Mouse (Mus musculus) lung, postnatal 4 days (tissue): Measurements from ENCODE around the gene Bmp5.
"Not testable (repeated sequence)": the region's sequence is repeated elsewhere in the genome, so short reads cannot be mapped to it uniquely, and the experiment has no call there.

ENCODE experiments used
- DNase-seq, 2 experiments: peaks; one replicate each; pipeline ENCODE4 v3.0.0; 2021

The Bmp5 gene

DNA sequence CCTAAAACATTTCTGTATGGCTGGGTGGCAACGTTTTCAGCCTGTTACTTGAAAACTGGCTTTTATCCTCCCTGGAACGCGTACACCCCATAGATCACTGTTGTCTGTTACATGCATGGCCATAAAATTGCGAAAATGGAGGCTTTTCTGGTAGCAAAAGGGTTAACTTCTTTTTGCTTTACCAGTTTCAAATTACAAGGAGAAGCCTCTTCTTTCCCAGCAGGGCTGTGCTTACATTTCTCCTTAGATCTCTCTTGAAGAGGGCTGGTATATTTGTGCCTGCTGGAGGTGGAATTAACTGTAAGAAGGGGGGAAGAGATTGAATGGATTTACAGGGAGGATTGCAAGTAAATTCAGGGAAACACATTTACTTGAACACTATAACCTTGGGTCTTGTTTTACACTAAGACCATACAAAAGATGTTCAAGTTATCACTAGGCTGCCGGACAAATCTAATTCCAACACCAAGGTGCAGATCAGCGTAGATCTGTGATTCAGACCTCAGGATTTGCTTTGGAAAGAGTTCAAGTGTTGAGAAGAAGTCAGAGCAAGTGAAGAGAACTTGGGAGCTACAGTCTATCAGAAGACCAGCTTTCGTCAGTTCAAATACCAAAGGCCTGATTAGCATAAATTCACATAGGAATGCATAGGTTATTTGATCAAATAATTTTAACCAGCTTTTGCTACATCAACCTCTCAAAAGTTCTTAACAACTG lies at the start of gene Bmp5:
TSS of gene Bmp5 (plus strand) at position 236 of the 717 bp plus-strand sequence.
- DNase-seq, result no peak

DNA sequence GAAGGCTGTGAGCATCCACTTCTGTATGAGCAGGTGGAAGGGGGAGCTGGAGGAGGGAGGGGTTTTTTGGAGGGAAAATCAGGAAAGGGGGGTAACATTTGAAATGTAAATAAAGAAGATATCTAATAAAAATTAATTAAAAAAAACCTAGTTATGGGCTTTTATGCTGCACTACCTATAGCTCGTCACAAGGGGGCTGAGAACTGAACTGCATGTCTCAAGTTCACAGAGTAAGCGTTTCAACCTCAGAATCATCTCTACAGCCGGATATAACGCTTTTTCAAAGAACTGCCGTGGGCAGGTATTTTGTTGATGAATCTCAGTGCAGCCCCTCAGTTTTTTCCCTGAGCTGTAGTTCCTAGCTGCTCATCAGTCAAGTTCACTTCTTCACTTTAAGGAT lies 15.1 kb upstream of the Bmp5 start:
- no peak for DNase-seq

DNA sequence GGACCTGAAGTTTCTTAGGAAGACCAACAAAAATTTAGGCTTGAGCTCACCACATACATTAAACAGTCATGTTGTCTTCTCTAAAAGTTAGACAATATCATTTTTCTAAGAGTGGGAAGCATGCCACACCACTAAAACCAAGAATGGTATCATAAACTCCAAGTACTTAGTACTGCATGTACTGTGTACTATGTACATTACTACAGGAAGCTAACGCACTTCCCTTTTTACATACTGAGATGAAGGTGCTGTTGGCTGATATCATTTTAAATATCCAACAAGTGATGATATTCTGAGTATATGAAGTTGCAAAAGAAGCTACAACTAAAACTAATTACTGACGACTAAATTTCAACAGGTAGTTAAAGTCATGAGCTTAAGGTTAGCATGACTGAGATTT lies 13.6 kb upstream of the Bmp5 start:
- DNase-seq, result no peak

DNA sequence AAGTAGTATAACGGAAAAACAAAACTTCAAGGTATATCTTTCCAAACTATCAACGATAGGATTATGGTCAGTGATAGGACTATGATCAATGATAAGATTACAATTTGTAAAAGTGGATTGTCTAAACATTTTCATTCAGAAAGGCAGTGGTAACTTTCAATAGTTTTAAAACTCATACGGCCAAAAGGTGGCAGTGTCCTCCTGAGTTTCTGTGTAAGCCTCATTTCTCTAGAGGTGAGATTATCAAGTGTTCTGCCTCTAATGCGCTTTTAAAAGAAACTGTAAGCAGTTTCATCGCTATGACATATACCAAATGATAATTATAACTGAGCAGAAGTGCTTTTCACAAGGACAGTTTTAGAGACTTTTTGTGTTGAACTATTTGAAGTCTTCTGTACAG lies 12.7 kb upstream of the Bmp5 start:
- no peak for DNase-seq

DNA sequence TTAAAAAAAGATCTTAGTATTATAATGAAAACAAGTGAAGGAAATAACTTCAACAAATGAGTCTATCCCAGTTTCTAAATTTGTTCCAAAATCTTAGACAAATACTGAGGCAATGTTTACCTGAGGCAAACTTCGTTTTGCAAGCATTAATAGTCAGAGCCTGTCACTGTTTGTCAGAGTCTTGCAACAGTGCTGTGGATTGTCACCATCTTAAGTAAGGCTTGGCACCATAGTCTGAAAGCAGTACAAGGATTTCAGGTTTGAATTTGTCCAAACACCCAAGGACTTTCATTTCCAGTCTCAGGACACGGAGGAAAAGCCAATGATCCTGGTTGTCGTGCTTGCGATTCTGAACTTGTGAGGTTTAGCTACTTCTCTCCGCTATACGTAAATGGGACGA lies 10.4 kb upstream of the Bmp5 start:
- no peak for DNase-seq

DNA sequence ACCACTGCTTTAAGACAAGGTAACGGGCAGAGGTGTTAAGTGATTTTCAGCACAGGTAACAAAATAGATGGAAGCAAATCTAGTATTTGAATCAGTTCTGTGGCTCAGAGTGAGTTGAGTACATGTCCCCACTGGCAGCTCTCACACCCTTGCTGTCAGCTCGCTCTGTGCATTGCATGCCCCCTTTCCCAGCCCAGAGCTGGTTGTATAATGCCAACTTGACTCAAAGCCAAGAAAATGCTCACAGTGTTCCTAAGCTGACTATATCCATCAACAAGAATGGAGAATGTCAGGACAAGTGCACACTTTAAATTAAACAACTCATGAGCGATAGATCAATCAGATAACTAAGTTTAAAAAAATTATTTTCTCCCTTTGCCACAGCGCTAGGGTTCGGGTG lies 8.6 kb upstream of the Bmp5 start:
- no peak for DNase-seq

DNA sequence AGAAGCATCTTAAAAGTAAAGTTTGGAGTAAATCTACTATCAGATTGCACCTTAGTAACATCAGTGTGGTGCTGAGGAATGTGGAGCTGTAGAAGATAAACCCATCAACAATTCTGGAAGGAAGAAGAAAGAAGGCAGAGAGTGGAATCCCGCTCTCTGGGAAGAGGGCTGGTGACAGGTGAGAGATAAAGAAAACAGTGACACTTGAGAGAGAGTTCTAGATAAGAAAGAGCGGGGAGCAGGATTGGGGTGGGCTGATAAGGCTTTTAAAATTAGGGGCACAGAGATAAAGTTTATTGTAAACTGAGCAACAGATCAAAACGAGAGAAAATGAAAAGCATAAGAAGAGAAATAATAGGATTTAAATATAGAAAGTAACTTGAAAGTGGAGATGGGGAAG lies 6.1 kb upstream of the Bmp5 start:
- no peak for DNase-seq

DNA sequence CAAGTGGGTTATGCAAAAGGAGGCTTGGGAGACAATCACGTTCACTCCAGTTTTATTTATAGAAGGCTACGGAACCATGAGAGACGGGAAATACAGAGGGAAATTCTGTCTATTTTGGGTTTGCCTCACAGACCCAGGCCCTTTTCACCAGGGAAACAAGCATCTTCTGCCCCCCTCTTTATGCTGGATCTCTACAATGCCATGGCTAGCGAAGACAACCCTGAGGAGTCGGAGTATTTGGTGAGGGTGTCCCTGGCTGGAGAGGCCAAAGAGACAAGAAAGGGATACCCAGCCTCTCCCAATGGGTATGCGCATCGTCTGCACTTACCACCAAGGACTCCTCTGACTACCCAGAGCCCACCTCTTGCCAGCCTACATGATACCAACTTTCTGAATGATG lies 989 bp downstream of the Bmp5 start:
- peak in 1 of 2 experiments; percentile 18 for DNase-seq

DNA sequence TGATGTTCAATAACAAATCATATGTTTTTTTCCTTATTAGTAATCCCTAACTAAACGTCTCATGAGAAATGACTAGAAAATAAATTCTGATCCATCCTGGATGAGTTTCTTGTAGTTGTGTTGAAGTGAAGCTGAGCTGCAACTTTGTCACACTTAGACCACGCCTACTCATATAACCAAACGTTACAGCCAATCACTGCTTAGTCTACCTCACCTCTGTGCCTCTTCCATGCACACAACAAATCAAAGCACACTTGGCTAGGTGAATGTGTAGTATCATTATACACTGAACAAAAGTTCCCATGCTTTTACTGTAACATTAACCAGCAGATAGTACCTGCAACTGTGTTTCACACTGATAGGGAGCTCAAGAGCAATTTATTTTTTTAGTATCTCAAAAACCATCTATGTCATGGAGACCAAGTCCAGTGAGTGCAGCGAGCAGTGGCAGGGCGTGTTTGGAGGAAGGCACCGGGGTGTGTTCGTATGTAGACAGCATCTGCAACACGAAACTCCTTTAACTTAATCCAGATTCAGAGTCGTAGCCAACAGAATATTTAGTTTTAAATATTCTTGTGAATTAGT lies 3.7 kb downstream of the Bmp5 start:
- DNase-seq, result peak in 1 of 2 experiments; percentile 31

DNA sequence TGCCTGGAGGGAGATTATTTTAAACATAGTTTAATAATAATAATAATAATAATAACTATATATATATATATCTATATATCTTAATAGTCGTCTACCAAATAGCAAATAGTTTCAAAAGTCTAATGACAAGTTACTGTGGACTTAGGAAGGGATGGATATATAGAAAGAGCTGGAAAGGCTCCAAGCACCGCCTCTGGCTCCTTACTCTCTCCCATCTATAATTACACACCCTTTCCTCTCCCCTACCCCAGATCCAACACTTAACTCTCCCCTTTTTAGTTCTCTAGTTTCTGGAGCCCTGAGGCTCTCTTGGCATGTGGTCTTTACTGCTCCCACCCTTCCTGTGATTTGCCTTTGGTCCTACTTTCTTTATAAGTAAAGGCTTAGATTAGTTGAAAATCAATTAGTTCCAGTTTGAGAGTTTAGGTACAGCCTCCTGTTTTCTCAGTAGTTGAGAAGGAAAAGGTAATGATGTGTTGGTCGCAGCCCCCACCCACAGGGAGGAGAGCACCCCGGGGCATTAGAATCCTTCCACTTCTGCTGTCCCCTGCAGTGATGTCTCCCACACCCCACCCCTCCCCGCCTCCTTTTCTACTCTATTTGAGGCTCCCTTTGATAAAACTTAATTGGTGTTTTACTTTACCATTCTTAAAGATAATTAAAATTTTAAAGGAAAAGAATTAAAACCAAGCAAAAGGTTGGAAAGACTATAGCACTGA lies 5.6 kb downstream of the Bmp5 start:
- DNase-seq, result no peak

DNA sequence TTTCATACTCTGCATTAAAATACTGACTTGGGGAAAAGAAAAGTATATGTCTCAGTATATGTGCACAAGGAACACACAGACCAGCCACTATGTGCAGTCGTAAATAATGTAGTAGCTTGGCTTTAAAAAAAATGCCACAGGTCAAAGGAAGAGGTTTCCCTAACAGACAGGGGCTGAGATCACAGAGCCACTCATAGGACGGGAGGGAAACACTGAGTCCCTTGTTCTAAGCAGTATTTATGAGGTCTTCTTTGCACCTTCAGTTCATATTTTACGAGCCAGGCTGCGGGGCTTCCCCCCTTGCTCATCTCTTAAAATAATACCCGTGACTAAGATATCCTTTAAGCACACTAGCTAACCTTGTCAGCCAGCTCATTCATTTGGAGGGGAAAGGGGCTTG lies 6.4 kb downstream of the Bmp5 start:
- DNase-seq, result no peak

DNA sequence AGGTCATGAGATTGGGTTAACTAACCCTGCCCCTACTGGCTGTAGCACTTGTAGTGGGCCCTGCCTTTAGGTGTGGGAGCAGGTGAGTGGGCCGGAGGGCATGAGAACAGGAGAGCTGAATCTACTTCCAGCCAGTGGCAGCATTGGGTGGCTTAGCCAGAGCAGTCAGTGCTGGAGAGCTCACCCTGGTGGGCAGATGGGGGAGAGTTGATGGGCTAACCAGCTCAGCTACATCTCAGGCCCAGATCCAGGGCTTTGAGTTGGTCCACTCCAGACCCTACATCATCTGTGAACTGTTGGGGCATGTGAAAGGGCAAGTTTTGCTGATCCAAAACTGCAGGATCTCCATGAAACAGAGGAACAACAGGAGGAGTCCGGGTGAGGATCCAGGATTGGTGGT lies 8.4 kb downstream of the Bmp5 start:
- DNase-seq, result no peak

DNA sequence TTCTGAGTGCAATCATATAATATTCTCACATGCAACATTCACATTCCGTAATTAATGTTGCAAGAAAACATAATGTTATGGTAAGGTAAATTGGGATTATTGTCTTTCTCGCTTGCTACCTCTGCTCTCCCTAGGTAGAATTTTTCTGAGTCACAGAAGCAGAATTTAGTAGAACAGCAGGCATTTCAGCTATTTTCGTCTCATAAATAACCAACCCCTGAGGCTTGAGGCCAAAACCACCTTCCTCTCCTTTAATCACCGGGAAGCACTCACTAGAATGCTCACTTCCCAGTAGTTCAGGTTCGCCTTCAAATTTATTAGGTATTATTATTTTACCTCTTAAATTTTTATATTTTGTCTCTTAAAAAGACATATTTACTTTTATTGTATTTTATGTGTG lies 10.8 kb downstream of the Bmp5 start:
- no peak for DNase-seq

DNA sequence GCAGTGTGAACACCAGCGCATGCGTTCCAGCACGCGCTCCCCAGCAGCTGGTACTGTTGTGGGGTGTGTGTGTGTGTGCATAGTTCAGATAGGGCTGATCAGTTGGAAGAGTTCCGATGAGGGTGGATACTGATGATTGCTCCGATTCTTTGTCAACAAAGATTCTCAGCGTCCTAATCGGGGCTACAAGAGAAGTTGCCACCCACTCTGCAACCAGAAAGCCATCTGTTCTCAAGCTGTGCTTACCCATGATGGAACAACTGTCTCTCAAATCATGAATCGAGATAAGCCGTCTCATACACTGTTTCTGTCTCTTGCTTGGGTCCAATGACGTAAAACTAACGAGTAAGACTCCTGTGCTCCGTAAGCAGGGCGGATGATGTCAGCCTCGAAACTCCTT lies 12.0 kb downstream of the Bmp5 start:
- no peak for DNase-seq

DNA sequence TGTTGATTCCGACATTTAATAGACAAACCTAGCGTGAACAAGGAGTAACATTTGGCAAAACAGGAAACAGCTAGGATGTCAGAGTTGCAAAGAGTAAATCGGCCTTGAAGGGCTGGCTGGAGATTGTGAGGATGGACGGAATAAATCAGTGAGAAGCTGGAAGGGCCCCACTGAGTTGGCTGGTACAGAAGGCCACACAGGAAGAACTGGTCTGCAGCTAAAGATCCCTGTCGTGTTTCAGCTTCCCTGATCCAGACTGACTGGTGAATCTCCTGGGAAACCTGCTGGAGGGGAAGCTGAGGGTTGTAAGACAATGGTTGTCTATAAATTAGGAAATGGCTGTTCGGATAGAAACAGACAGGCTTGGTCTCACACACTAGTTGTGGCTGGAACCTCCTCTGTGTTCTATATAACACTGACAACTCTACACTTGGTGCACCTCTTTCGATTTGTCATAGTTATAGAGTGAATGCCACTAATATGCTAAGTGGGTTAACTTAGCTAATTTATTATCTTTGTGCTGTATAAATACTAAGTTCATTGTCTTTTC lies 14.8 kb downstream of the Bmp5 start:
- DNase-seq, result no peak

DNA sequence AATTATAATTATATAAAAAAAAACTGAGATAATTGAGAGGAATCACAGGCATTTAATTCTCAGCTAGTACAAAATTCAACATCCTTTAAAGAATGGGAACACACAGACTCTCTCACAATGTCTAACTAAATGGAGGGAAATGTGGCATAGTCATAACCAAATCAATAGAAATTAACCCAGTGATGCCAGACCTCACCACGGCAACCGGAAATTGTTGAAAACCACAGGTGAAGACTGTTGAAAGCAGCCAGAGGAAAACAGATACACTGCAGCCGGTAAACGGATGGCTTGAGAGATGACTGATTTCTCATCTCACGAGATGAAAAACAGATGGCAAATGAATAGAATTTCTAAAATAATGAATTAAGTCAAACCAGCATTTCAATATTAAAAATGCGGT lies 29.8 kb downstream of the Bmp5 start:
- DNase-seq, result no peak

DNA sequence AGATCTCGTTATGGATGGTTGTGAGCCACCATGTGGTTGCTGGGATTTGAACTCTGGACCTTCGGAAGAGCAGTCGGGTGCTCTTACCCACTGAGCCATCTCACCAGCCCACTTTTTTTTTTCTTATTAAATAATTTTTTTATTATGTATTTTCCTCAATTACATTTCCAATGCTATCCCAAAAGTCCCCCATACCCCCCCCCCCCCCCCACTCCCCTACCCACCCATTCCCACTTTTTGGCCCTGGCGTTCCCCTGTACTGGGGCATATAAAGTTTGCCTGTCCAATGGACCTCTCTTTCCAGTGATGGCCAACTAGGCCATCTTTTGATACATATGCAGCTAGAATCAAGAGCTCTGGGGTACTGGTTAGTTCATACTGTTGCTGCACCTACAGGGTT lies 33.0 kb downstream of the Bmp5 start:
- DNase-seq, result not testable (repeated sequence)

DNA sequence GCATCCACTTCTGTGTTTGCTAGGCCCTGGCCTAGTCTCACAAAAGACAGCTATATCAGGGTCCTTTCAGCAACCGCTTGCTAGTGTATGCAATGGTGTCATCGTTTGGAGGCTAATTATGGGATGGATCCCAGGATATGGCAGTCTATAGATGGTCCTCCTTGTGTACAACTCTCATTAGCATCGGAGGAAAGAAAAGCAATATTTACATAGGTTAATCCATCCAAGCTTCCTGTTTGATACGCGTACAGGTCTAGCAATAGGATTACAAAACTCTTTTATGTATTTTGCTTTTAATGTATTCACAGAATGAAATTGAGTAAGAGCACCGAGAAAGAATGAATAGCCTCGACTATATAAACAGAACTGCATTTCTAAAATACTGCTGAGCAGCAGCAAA lies 33.5 kb downstream of the Bmp5 start:
- no peak for DNase-seq

DNA sequence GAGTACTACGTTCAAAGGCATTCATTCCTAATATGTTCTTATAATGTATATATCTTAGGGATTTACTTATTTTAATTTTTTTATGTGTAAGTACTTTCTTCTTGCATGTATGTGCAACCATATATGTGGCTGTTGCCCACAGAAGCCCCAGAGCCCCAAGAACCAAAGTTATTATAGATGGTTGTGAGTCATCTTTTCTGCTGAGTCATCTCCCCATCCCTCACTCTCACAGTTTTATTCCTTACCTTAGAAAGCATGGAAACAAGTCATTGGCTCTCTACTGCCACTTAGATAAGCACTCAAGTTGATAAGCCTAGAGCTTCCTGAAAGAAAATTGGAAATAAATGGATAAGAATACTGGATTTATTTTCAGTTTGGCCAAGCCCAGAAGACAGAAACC lies 40.0 kb downstream of the Bmp5 start:
- no peak for DNase-seq

DNA sequence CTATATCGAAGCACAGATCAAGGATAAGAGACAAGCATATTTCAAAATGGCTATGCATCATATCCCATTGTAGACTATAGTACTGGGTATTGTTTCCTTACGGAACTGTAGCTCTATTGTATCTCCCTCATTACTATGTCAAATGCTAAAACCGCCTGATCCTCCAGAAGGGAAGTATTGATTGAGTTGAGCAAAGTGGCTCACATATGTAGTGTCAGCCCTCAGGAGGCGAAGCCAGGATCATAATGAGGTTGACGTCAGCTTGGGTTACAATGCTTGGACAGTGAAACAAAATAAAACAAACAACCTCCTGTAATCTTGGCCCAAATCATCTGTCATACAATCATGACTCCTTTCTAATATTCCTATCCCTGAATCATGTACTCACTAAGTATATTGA lies 43.2 kb downstream of the Bmp5 start:
- DNase-seq, result no peak

DNA sequence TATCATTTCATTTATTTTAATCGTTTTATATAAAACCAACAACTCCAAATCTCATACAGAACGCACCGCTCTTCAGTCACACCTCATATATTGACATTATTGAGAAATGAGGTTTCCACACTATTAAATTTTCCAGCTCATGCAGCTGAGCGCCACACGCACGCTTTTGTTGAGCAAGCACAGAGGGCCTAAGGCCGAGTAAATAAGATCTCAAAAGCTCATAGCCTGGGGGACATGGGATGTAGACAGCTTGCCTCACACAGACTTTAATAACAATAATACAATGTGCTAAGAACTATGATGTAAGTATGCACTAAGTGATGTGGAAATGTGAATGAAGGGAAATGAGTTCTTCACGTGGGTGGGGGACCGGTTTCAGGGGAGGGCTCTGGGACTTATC lies 57.3 kb downstream of the Bmp5 start:
- peak; percentile 14 to 58 for DNase-seq

DNA sequence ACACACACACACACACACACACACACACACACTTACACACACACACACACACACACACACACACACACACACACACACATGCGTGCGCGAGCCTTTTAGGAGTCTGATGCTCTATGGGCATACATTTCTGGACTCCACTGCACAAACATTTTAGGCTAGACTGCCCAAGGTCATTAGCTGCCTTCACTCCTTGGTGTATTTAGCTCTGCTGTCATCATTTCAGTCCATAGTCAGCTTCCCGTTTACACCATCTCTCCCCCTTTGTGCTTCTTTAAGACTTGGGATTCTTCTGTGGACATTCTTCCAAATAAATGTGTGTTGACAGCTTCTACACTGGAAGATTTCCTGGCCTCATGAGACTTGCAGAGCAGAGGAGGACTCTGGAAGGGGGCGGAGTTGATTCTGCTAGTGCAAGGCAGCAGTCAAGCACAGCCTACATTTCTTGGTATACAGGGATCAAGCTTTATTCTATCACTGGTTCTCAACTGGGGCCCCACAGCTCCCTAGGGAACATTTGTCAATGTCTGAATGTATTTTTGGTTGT lies 58.1 kb downstream of the Bmp5 start:
- DNase-seq, result peak in 1 of 2 experiments; percentile 29

DNA sequence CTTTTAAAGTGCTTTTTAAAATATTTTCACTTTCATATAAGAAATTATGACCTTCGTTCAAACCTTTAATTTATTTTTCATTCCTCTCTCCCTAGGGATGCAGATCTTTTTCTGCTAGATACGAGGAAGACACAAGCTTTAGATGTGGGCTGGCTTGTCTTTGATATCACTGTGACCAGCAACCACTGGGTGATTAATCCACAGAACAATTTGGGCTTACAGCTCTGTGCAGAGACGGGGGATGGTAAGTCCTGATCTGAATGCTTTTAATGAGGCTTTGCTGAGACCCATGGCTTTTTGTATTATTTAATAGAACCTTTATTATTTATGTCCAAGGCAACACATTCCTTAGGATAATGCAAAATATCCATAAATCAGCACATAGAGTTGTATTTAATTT lies 64.3 kb downstream of the Bmp5 start:
- no peak for DNase-seq

DNA sequence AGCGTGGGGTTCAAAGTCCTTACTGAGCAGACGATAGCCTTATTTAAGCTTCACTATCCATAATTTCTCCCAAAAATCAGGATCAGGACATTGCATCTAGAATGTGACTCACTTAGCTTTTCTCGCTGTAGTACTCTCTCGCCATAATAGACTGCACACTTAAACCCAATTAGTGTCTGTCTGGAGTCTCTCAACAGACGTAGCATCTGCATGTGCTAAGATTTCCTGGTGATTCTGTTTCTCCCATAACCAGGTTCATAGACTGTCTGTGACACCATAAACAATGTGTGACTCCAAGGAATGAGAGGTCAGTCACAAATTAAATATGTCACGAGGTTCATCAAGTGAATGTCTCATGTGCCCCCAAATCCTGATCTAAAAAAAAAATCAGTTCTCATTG lies 65.7 kb downstream of the Bmp5 start:
- no peak for DNase-seq
